Mouse (Mus musculus) kidney, embryonic 16.5 days (tissue): Measurements from ENCODE around the gene Taar2. TPM values are rescaled to one million over a fixed set of nuclear protein-coding genes. Genes with fewer than 3 reads are reported as not detected.
A peak's percentile ranks its signal among the peaks of the same experiment; 100 is the strongest.

ENCODE experiments used
- ATAC-seq: fragments of 200-750 bp; cut with Nextera tagmentation; 2 replicates; pipeline ENCODE4 v1.8.0; 2017; ENCODE audit warnings: moderate TSS enrichment; ENCODE audit not compliant: low FRiP score, low TSS enrichment
- H3K27ac ChIP-seq: fragments of 300-500 bp; sonication (generic); 2 replicates; pipeline ENCODE4 v1.5.1; 2014; ENCODE audit warnings: low read length
- H3K27me3 ChIP-seq: fragments of 300-500 bp; sonication (generic); 2 replicates; pipeline ENCODE4 v1.6.1; 2014; ENCODE audit warnings: low read length, control low read depth, mixed read lengths; ENCODE audit not compliant: insufficient read depth
- H3K36me3 ChIP-seq: fragments of 300-500 bp; sonication (generic); 2 replicates; pipeline ENCODE4 v1.6.1; 2014; ENCODE audit warnings: low read length, control low read depth, mixed read lengths; ENCODE audit not compliant: insufficient read depth
- H3K4me1 ChIP-seq: fragments of 300-500 bp; sonication (generic); 2 replicates; pipeline ENCODE4 v1.6.1; 2014; ENCODE audit warnings: low read length, control low read depth, mixed read lengths; ENCODE audit not compliant: insufficient read depth
- H3K4me2 ChIP-seq: fragments of 300-500 bp; sonication (generic); replicated peaks from 2 replicates; pipeline ENCODE4 v1.6.1; 2014; ENCODE audit warnings: low read depth, low read length
- H3K4me3 ChIP-seq: fragments of 300-500 bp; sonication (generic); 2 replicates; pipeline ENCODE4 v1.5.1; 2014; ENCODE audit warnings: mild to moderate bottlenecking, low read length
- H3K9ac ChIP-seq: fragments of 300-500 bp; sonication (generic); replicated peaks from 2 replicates; pipeline ENCODE4 v1.6.1; 2014; ENCODE audit warnings: low read length
- H3K9me3 ChIP-seq: fragments of 300-500 bp; sonication (generic); 2 replicates; pipeline ENCODE4 v1.6.1; 2016; ENCODE audit warnings: low read length, control low read depth
- WGBS: fragments of 180-500 bp; shearing (Covaris S2); extraction: QIAGEN DNeasy Blood & Tissue Kit; methylation state at CpG from one replicate; pipeline ENCODE4 v1.1.7; 2014; 5-methylcytosine and 5-hydroxymethylcytosine counted together
- polyA plus RNA-seq: library from polyadenylated mRNA; unstranded; fragments of >200 nt; fragmentation: Nextera tagmentation; extraction: Ambion mirVana; gene quantifications from 2 replicates; pipeline ENCODE4 v1.2.1, GENCODE M21; 2015

The Taar2 gene
- polyA plus RNA-seq: not detected in 2 replicates

- no peak for ATAC-seq
- Histone ChIP-seq H3K4me2 (peak within 1 kb of the TSS; percentile 18; the same call in 1 of the 2 replicates), H3K4me3 (no peak within 1 kb of the TSS), H3K27ac (no peak within 1 kb of the TSS), H3K36me3 (no peaks in the 10 kb centered on the region), H3K27me3 (no peaks in the 10 kb centered on the region), H3K9ac (no peak within 1 kb of the TSS), H3K9me3 (no peaks in the 10 kb centered on the region), H3K4me1 (no peaks in the 10 kb centered on the region)
- 28% methylated on average over 6 of the region's 6 CpGs for WGBS
Observed at GRCm38 (mm10) chr10:23938312-23938711, at the start of gene Taar2. Gene Taar2 (plus strand): TSS chr10:23938572.

DNA sequence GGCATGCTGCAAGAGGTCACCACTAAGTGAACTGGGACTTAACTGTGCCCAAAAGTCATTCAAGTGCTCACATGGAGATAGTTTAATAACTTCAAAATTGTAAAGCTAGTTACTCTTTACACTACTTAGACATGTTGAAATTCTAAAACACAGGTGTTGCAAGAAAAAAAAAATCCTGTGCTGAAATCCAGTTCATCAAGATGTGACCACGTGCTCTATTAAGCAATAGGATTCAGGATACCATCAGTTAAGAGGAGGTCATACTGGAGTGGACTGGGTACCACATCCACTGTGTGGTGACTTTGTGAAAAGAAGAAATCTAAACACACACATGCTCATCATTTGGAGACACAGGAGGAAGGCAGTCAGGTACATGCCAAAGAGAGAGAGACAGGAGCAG, 45.4 kb upstream of the Taar2 start:
- Histone ChIP-seq H3K27me3 (no peaks in the 10 kb centered on the region), H3K4me1 (peaks cover 9% of the 10 kb centered on the region), H3K9me3 (no peaks in the 10 kb centered on the region), H3K9ac (no peak overlapping the region), H3K36me3 (no peaks in the 10 kb centered on the region), H3K4me2 (no peak overlapping the region), H3K4me3 (no peak overlapping the region), H3K27ac (no peak overlapping the region)
- no peak for ATAC-seq
- WGBS: 87% methylated on average over 1 of the region's 1 CpGs

- Histone ChIP-seq H3K4me1 (peaks cover 9% of the 10 kb centered on the region), H3K27me3 (no peaks in the 10 kb centered on the region), H3K27ac (no peak within 1 kb of the TSS), H3K4me2 (peak within 1 kb of the TSS; percentile 58), H3K4me3 (peak within 1 kb of the TSS; percentile 37), H3K9me3 (no peaks in the 10 kb centered on the region), H3K36me3 (no peaks in the 10 kb centered on the region), H3K9ac (peak within 1 kb of the TSS; percentile 63)
- 29% methylated on average over 21 of the region's 21 CpGs for WGBS
- ATAC-seq: no peak
Observed at GRCm38 (mm10) chr10:23894601-23895349, 43.6 kb upstream of the Taar2 start, which contains the start of gene Vnn1. Gene Vnn1 (plus strand): TSS chr10:23894688.

GRCm38 (mm10) chr10:23895376-23895775, 43.0 kb upstream of the Taar2 start:
- Histone ChIP-seq H3K36me3 (no peaks in the 10 kb centered on the region), H3K9me3 (no peaks in the 10 kb centered on the region), H3K4me2 (no peak overlapping the region), H3K27ac (no peak overlapping the region), H3K4me1 (peaks cover 9% of the 10 kb centered on the region), H3K9ac (no peak overlapping the region), H3K27me3 (no peaks in the 10 kb centered on the region), H3K4me3 (no peak overlapping the region)
- 78% methylated on average over 7 of the region's 7 CpGs for WGBS
- no peak for ATAC-seq

DNA sequence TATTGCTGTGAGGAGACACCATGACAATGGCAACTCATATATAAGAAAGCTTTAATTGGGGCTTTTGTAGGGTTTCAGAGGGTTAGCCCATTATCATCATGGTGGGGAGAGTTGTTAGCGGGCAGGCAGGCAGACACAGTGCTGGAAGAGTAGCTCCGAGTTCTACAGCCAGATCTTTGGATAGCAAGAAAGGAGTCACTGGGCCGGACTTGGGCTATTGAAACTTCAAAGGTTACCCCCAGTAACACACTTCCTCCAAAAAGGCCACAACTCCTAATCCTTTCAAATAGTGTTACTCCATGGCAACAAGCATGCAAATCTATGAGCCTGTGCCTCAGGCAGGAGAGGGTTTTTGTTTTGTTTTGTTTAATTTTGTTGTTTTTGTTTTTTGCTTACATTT, 37.3 kb upstream of the Taar2 start:
- H3K4me3 ChIP-seq: no peak overlapping the region
- no peaks in the 10 kb centered on the region for H3K36me3 ChIP-seq
- H3K27me3 ChIP-seq: no peaks in the 10 kb centered on the region
- no peak for ATAC-seq
- no peaks in the 10 kb centered on the region for H3K9me3 ChIP-seq
- H3K27ac ChIP-seq: no peak overlapping the region
- no peak overlapping the region for H3K4me2 ChIP-seq
- H3K9ac ChIP-seq: no peak overlapping the region
- H3K4me1 ChIP-seq: no peaks in the 10 kb centered on the region
- 84% methylated on average over 3 of the region's 3 CpGs for whole genome bisulfite sequencing

GRCm38 (mm10) chr10:23905661-23906060, 32.7 kb upstream of the Taar2 start:
- Histone ChIP-seq H3K4me2 (no peak overlapping the region), H3K9ac (no peak overlapping the region), H3K27me3 (no peaks in the 10 kb centered on the region), H3K27ac (no peak overlapping the region), H3K4me1 (no peaks in the 10 kb centered on the region), H3K4me3 (no peak overlapping the region), H3K9me3 (no peaks in the 10 kb centered on the region), H3K36me3 (no peaks in the 10 kb centered on the region)
- no peak for ATAC-seq
- WGBS: 79% methylated on average over 1 of the region's 1 CpGs

DNA sequence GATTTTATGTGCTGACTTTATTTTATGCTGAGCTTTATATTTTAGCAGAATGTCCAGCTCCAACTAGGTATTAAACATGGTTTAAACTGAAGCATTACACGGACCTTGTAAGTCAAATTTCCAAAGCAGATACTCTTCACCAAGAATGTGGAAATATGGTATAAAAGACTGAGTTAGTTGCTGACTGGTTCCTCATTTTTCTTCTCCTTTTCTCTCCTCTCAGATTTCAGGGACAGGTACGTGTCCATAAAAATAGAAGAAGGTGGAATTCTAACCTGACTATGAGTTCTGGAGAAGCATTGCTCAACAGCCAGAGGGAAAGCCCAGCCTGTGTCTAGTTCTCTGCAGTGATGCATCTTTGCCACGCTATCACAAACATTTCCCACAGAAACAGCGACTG, 18.3 kb upstream of the Taar2 start, which contains the start of gene Taar1:
TSS of gene Taar1 (plus strand) at position 301 of the 400 bp plus-strand sequence.
- H3K9ac ChIP-seq: no peak within 1 kb of the TSS
- WGBS: 87% methylated on average over 4 of the region's 4 CpGs
- ATAC-seq: no peak
- no peaks in the 10 kb centered on the region for H3K27me3 ChIP-seq
- H3K36me3 ChIP-seq: no peaks in the 10 kb centered on the region
- no peak within 1 kb of the TSS for H3K4me2 ChIP-seq
- H3K4me1 ChIP-seq: no peaks in the 10 kb centered on the region
- H3K27ac ChIP-seq: no peak within 1 kb of the TSS
- H3K4me3 ChIP-seq: no peak within 1 kb of the TSS
- H3K9me3 ChIP-seq: 0 out of 2 replicates have a peak, but pooled peaks cover 2% of the 10 kb centered on the region

DNA sequence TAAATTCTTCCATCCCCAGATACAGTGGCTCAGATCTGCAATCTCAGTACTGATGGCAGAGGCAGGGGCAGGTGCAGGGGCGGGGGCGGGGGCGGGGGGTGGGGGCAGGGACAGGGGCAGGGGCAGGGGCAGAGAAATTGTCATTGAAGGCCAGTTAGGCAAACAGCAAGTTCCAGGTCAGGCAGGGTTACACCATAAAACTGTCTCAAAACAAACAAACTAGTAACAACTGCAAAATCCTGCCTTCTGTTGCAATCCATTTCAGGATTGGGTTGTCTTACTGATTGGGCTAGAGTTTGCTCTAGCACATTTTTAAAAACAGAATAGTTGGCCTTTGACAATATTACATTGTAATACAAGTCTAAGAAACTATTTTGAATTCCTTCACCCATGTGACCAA, 15.9 kb upstream of the Taar2 start:
- Histone ChIP-seq H3K4me1 (no peaks in the 10 kb centered on the region), H3K27me3 (no peaks in the 10 kb centered on the region)
- WGBS: 42% methylated on average over 3 of the region's 3 CpGs

DNA sequence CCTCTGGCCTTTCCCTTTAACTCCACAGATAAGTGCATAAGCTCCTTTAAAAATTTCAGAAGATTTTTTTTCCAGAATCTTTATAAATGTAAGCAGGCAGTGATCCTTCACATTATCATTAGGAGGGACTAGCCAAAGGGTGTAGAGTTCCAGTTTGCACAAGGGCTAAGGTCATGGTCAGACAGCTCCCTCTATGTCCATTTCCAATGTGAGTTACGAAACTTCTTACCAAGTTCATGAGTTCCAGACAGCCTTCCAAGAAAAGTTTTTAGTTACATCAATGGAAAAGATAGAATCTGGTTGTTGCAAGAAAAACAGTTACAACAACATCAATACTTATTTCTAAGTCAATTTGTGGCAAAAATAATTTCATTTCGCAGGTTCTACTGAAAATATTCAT, 14.4 kb upstream of the Taar2 start:
- no peak for ATAC-seq
- Histone ChIP-seq H3K4me3 (no peak overlapping the region), H3K27me3 (no peaks in the 10 kb centered on the region), H3K9ac (no peak overlapping the region), H3K4me2 (no peak overlapping the region), H3K36me3 (no peaks in the 10 kb centered on the region), H3K27ac (no peak overlapping the region), H3K4me1 (no peaks in the 10 kb centered on the region), H3K9me3 (no peaks in the 10 kb centered on the region)
- 78% methylated on average over 2 of the region's 2 CpGs for WGBS

More for the DNA sequence above, 15.9 kb upstream of the Taar2 start:
- Histone ChIP-seq H3K27ac (no peak overlapping the region), H3K4me2 (no peak overlapping the region), H3K4me3 (no peak overlapping the region), H3K36me3 (no peaks in the 10 kb centered on the region), H3K9me3 (no peaks in the 10 kb centered on the region), H3K9ac (no peak overlapping the region)
- no peak for ATAC-seq

GRCm38 (mm10) chr10:23937613-23938012, 759 bp upstream of the Taar2 start:
- 12% methylated on average over 4 of the region's 4 CpGs for WGBS
- no peaks in the 10 kb centered on the region for H3K9me3 ChIP-seq
- H3K36me3 ChIP-seq: no peaks in the 10 kb centered on the region
- H3K27me3 ChIP-seq: no peaks in the 10 kb centered on the region
- no peak overlapping the region for H3K4me3 ChIP-seq
- H3K9ac ChIP-seq: no peak overlapping the region
- H3K4me1 ChIP-seq: no peaks in the 10 kb centered on the region
- no peak for ATAC-seq
- no peak overlapping the region for H3K27ac ChIP-seq
- no peak overlapping the region for H3K4me2 ChIP-seq
